Mouse (Mus musculus) activated CD4-positive, CD25-positive, alpha-beta regulatory T cell, adult 4 months (primary cell): ENCODE data around the gene Ncoa5. TPM values are rescaled to one million over a fixed set of nuclear protein-coding genes. Genes with fewer than 3 reads are reported as not detected.

Experiments used
- ATAC-seq: one replicate; pipeline ENCODE4 v1.8.0; 2017
- polyA plus RNA-seq, 2 experiments: library from polyadenylated mRNA; unstranded; fragments of 100-300 nt; shearing (Covaris generic); gene quantifications; one replicate each; pipeline ENCODE4 v1.2.1; 2017

Ncoa5 gene
- polyA plus RNA-seq, 2 experiments from 2014 or later: 21.6 to 34.8 TPM

DNA sequence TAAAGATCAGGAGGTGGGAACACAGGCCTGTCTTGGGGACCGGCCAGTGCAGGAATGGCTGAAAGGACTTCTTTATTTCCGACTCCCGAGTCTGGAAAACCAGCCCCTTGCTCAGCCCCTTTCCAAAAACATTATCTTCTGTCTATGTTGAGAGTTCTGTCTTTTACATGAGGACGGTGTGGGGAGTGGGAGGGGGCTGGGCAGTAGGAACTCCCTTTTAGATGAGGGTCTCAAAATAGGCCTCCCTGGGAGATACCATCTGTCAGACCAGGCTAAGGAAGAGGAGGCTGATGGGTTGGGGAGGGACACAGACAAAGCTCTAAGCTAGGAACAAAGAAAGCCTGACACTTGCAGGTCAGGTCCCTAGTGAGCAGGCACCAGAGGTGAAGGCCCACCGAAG lies 14.4 kb upstream of the Ncoa5 start:
- ATAC-seq: no peak

GRCm38 (mm10) chr2:165043729-165044128 lies 9.1 kb upstream of the Ncoa5 start:
- ATAC-seq: no peak

DNA sequence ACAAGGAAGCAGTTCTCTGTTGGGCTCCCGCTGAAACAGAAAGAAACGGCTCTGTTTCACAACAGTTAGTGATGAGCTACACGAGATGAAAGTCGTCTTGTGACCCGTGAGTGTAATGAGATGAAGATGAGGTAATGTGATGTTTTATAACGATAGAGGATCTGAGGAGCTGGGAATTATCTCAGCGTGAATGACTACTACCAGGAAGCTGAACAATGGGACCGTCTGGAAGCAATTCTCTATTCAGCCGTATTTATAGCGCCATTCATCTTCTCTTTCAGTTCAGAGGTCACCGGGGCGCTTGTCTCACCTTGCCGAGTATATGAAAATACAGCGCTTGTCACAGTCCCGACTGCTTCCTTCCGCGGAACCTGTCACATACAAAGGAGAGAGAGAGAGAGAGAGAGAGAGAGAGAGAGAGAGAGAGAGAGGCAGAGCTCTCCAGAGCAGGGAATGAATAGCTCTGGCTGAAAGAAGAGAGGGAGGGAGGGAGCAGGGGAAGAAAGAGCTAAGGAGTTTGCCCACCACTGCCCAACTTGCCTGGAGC lies 8.5 kb upstream of the Ncoa5 start:
- ATAC-seq: no peak

GRCm38 (mm10) chr2:165042126-165042525 lies 7.5 kb upstream of the Ncoa5 start:
- ATAC-seq: no peak

DNA sequence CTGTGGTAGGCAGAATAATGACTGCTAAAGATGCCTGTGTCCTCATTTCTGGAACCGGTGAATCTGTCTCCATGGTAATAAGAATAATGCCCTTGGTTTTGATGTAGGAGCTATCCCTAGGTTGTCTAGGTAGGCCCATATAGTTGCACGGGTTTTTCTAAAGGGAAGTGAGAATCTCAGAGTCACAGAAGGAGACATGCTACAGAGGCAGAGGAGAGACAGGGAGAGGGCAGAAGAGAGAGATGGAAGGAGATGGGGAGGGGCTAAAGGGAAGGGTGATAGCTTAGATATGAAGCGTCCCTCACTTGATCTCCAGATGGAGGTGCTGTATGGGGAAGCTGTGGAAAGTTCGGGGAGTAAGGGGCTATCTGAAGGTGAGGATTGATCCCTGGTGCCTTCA lies 2.7 kb upstream of the Ncoa5 start:
- no peak for ATAC-seq

DNA sequence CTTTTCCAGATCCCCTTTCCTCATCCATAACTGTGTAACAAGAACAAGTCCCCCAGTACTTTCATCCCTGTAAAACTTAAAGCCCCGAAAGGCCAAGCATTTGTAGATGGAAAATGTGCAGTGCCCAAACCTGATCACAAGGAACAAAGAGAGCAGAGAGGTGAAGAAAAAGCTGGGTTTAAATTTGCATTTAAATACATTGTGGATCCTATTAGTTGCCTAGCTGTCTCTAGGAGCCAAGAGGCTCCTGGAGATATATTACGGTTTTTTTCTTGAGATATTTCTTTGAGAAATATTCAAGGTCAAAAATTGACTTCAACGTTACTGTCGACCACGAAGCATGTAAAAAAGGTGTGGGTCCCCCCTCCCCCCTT lies 378 bp upstream of the Ncoa5 start:
- peak; percentile 12 for ATAC-seq

DNA sequence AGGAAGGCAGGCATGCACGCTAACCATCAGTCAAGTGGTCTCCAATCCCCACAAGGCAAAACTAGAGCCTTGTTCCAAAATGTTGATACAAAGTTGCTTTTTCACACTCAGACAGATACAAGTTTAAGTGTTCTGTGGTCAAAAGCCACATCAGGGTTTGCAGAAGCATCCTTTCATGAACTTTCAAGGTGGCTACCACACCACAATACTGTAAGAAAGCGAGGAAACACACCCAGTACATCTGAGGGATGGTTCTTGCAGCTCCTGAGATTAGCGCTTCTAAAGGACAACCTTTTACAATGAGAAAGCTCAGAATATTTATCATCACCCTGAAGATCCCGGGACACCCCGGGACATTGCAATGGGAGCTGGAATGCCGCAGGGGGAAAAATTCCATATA lies 1.4 kb downstream of the Ncoa5 start:
- no peak for ATAC-seq

DNA sequence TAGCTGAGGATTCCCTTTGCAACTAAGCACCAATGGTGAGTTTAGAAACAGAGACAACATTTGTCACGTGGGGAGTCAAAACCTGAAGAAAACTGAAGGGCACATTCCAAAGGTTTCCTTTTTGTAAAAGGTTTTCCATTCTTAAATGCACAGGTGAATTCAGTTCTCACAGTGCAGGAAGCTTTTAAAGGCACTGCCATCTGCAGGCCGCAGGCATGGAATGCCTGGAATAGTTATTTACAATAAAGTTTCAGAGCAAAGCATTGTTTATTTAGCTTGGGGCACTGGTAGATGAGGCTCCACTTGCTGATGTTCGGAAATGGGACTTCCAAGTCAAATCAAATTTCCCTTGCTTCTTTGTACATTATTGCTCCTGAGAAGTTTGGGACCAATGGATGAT lies 2.1 kb downstream of the Ncoa5 start:
- ATAC-seq: no peak

DNA sequence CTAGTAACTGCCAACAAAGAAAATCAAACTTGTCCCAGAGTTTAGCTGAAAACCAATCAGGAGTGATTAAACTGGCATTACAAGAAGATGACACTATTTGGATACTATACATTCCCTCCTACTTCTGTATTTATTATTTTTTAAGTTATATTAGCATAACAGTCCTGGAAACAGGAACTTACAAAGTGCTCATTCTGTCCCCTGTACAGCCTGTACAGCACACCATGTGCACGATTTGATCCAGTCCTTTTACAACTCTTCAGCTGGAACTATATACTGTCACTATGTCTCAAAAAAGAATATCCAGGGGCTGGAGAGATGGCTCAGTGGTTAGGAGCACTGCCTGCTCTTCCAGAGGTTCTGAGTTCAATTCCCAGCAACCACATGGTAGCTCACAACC lies 7.5 kb downstream of the Ncoa5 start:
- ATAC-seq: no peak

GRCm38 (mm10) chr2:165020490-165020889 lies 14.2 kb downstream of the Ncoa5 start:
- ATAC-seq: no peak

DNA sequence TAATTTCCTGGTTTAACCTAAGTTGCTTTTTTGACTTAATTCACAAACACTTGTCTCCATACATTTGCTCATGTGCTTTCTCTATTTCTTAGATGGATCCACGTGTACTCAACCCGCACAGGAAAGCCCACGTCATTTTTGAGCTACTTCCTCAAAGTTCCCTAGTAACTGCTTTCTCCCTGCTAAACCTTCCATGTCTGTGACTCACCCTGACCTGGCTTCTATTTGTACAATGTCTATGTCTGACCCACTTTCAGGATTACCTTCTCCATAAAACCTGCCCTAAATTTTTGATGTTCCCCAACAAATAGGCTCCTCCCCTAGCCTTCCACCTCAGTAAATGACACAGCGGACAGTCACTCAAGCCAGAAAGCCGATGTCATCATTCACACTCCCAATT lies 19.7 kb downstream of the Ncoa5 start:
- no peak for ATAC-seq

DNA sequence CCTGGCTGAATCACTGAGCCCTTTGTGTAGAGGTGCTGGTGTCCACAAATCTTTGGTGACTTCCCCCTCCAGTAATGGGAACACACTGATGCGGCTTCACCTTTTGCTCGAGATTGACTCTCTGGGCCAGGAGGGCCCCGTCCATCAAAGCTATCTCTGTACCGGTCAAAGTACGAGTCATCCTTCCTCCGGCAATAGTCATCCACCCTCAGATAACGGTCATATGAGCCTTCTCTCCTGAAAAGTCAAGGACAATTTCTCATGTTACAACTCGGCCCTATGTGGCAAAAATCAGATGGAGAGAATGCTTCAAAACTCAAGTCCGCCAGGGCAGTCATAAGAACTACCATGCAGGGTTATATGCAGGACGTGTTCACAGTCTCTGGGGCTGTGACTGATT lies 24.3 kb downstream of the Ncoa5 start:
- no peak for ATAC-seq

DNA sequence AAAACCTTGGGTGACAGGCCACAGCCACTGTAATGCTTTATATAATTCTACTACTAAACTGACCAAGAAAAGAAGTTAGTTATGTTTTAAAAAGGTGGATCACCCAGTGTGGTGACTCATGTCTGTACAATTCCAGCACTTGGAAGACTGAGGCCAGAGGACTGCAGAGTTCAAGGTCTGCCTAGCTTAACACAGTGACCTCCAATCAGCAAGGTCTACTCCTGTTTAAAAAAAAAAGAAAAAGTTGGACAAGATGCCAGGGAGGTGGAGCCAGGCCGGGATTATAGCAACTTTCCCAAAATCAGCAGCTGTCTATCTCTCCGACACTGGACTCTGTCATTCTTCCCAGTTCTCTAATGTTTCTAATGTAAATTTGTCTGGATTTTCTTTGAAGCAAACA lies 25.1 kb downstream of the Ncoa5 start:
- ATAC-seq: no peak

GRCm38 (mm10) chr2:165009161-165009560 lies 25.5 kb downstream of the Ncoa5 start:
- ATAC-seq: no peak

DNA sequence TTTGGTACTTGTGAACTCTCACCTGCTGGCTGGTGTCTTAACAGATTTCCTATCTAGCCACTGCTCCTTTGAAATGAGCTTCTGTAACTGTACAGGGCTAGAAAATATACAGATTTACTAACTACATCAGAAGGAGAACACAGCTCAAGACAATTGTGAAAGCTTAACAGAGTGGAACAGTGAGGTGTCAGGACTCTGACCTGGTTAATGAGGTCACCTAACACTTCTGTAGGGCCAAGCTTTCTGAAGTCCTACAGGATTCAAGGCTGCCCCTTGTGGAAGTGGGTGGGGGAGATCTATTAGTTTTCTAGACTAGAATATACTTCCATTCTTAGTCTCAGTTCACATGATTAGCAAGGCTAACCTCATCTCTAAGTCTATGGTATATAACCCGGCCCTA lies 26.7 kb downstream of the Ncoa5 start:
- ATAC-seq: no peak

DNA sequence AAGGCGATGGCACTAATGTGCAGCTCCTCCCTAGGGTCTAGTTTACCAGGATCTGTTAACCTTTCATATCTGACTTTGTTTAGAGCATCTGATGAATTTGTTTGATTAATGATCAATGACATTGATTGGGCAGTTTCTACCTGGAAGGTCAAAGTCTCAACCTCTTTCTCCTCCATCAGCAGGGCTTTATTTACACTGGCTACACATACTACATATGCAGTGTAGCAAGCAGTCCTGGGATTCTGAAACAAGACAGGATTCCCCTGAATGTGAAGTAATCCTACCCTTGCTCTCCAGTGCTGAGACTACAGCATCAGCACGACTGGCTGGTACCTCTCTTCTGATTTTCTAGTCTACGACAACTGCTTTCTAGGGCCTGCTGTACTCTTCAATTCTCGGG lies 27.9 kb downstream of the Ncoa5 start:
- ATAC-seq: no peak

DNA sequence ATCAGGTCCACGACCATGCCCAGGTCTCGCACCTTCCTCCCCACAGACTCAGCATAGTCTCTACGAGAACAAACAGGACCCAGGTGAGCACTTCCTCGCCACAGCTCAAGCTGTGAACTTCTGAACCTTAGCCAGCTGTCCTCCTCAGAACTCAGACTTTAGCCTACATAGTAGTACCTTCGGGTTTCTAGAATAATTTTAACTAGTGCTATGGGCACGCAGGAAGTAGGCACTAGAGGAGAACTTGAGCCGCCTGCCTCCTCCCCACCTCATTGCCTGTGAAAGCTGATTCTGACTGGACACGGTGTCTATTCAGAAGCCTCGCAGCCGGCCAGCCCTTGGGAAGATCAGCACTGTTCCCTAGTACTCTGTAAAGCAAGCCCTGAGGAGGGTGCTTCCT lies 30.4 kb downstream of the Ncoa5 start:
- ATAC-seq: no peak

DNA sequence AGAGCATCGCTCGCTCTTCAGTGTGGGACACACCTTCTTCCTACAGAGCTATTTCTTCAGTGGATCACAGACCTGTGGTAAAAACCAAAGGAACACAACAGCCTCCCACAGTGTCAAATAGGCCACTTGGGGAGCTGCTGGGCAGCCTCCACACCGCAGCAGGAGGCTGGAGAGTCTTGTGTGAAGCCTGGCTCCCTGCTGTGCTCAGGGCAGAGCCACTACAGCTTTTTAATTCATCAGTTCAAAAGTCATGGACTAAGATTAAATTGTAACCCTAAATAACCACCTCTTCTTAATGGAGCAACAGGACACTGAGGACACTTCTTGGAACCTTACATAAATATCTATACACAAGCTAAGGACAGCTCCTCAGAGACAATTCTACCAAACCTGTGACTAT lies 31.6 kb downstream of the Ncoa5 start:
- ATAC-seq: no peak

DNA sequence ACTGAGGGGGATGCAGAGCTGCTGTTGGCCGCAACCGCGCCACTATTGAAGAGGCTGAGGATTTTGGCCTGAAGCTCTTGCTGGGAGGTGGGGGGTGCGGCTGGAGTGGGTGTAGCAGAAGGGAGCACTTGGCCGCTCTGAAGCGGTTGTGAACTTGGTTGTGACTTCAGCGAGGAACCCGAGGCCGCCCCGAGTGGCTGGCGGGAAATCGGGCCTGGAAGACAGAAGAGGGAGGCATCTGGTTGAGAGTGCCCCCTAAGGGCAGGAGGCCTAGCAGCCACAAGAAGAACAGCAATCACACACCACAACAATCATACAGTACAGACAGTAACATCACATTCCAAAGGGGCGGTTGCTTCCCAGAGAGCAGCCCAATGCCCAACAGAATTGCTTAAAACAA lies 32.7 kb downstream of the Ncoa5 start:
- ATAC-seq: no peak

DNA sequence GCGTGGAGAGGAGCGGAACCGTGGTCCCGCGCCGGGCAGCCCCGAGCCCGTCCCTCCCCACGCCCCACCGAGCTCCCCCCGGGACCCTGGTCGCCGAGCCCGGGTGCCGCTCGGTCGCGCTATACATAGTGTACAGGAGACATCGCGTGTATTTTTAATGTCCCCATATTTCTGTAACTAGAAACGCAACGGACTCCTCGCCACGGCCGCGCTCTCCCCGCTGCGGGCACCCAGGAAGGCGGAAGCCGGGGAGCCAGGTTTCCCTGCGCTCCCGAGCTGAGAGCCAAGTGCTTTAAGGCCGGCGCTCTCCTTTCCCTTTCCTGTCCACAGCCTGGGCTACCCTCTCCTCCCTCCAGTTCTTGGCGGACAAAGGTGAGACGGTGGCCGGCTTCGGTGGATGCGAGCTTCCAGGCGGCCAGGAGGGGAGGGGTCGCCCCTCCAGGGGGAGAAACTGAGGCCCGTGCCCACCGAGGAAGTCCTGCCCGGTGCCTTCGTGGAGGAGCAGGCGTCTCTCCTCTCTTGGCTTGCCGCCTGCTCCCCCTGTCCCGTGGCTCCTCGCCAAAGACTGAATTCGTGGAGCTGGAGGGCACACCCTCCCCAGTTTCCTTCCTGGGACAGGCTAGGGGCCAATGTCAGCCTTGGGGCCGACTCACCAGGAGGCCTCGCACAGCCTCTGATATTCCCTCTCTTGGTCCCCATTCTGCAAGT lies 36.8 kb downstream of the Ncoa5 start:
- no peak for ATAC-seq

GRCm38 (mm10) chr2:164996848-164997720 lies 37.6 kb downstream of the Ncoa5 start:
- no peak for ATAC-seq

GRCm38 (mm10) chr2:164995976-164996375 lies 38.7 kb downstream of the Ncoa5 start:
- no peak for ATAC-seq

- no peak for ATAC-seq
Observed at GRCm38 (mm10) chr2:164994659-164995428, 39.8 kb downstream of the Ncoa5 start.
